Mouse (Mus musculus) lung, postnatal 10 days (tissue): ENCODE data around the gene Fry.
A peak's percentile ranks its signal among the peaks of the same experiment; 100 is the strongest.

ENCODE experiments used
- DNase-seq: peaks from one replicate; pipeline ENCODE4 v3.0.0; 2021

Fry gene

GRCm38 (mm10) chr5:150131166-150131565, 12.7 kb downstream of the Fry start:
- DNase-seq = no peak

GRCm38 (mm10) chr5:150134651-150135050, 16.2 kb downstream of the Fry start:
- no peak for DNase-seq

- DNase-seq = no peak
These were observed 17.1 kb downstream of the Fry start for GRCm38 (mm10) chr5:150135529-150135928.

GRCm38 (mm10) chr5:150137772-150138451, 19.5 kb downstream of the Fry start:
- no peak for DNase-seq

- DNase-seq = no peak
These were observed 22.1 kb downstream of the Fry start for GRCm38 (mm10) chr5:150140513-150140912.

- no peak for DNase-seq
These were observed 27.5 kb downstream of the Fry start for GRCm38 (mm10) chr5:150145967-150146366.

- no peak for DNase-seq
These were observed 28.2 kb downstream of the Fry start for GRCm38 (mm10) chr5:150146612-150147011.

- DNase-seq = no peak
These were observed 31.3 kb downstream of the Fry start for GRCm38 (mm10) chr5:150149725-150150124.

- DNase-seq = no peak
These were observed 32.5 kb downstream of the Fry start for GRCm38 (mm10) chr5:150150986-150151385.

GRCm38 (mm10) chr5:150152071-150152879, 33.8 kb downstream of the Fry start:
- DNase-seq = peak; percentile 74

- peak; percentile 37 for DNase-seq
These were observed 34.4 kb downstream of the Fry start for GRCm38 (mm10) chr5:150152880-150153281.

GRCm38 (mm10) chr5:150155388-150155787, 36.9 kb downstream of the Fry start:
- DNase-seq = no peak

GRCm38 (mm10) chr5:150156063-150156786, 37.8 kb downstream of the Fry start:
- DNase-seq = peak; percentile 57

- peak; percentile 71 for DNase-seq
These were observed 39.2 kb downstream of the Fry start for GRCm38 (mm10) chr5:150157682-150158081.

- DNase-seq = peak; percentile 37
These were observed 40.7 kb downstream of the Fry start for GRCm38 (mm10) chr5:150159151-150159550.

GRCm38 (mm10) chr5:150161193-150161592, 42.7 kb downstream of the Fry start:
- DNase-seq = no peak

- DNase-seq = no peak
These were observed 43.5 kb downstream of the Fry start for GRCm38 (mm10) chr5:150161898-150162297.

GRCm38 (mm10) chr5:150164671-150165070, 46.2 kb downstream of the Fry start:
- DNase-seq = no peak

- no peak for DNase-seq
These were observed 48.4 kb downstream of the Fry start for GRCm38 (mm10) chr5:150166811-150167210.

GRCm38 (mm10) chr5:150167287-150167686, 48.8 kb downstream of the Fry start:
- no peak for DNase-seq

GRCm38 (mm10) chr5:150168712-150169111, 50.3 kb downstream of the Fry start:
- DNase-seq = peak; percentile 76

GRCm38 (mm10) chr5:150171562-150171961, 53.1 kb downstream of the Fry start:
- DNase-seq = no peak

- no peak for DNase-seq
These were observed 55.4 kb downstream of the Fry start for GRCm38 (mm10) chr5:150173869-150174268.

GRCm38 (mm10) chr5:150174950-150175349, 56.5 kb downstream of the Fry start:
- DNase-seq = no peak
